Mouse (Mus musculus) cerebellum, adult 2 months (tissue): ENCODE measurements around the gene Scn7a.

ENCODE experiments used
- CTCF ChIP-seq: fragments of 200-500 bp; IDR thresholded peaks from 2 replicates; pipeline ENCODE4 v1.5.1; 2011; ENCODE audit warnings: low read depth, mild to moderate bottlenecking, control low read depth, low read length, moderate library complexity, borderline replicate concordance; ENCODE audit not compliant: insufficient read depth
- POLR2A ChIP-seq: fragments of 200-500 bp; IDR thresholded peaks from 2 replicates; pipeline ENCODE4 v1.6.1; 2011; ENCODE audit warnings: low read length, control low read depth, borderline replicate concordance; ENCODE audit not compliant: insufficient read depth

DNA sequence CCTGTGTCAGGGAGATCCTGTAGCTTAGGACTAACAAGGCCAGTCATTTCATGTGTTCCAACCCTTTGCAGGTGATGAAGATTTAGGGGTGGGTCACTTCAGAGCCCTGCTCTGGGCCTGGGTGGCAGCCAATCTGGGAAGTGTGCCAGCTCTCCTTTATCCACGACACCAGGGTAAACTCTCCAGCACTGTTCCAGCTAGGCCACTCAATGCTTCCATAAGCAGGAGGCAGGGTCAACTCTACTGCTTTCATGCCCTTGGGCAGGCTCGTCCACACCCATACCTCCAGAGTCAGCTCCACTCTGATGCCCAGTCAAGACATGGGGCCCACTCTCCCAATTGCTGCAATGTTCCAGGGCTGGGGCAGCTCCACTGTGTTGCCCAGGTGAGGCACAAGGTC, 129.3 kb downstream of the Scn7a start:
- TF ChIP-seq CTCF (no peak), POLR2A (no peak)
